Mouse (Mus musculus): ENCODE results near the gene Evx2.

Gene Evx2

GRCm38 (mm10) chr2:74620368-74620767, 39.0 kb downstream of the Evx2 start:
- no peak for DNase-seq (ENCODE audit: low spot score)

- no peak for DNase-seq (ENCODE audit: low spot score)
Observed at GRCm38 (mm10) chr2:74619676-74620246, 39.6 kb downstream of the Evx2 start.

- no peak for DNase-seq (ENCODE audit: low spot score)
Observed at GRCm38 (mm10) chr2:74617706-74618105, 41.7 kb downstream of the Evx2 start.

- no peak for DNase-seq (ENCODE audit: low spot score)
Observed at GRCm38 (mm10) chr2:74611406-74611805, 48.0 kb downstream of the Evx2 start.

- DNase-seq (ENCODE audit: low spot score), result no peak
Observed at GRCm38 (mm10) chr2:74609350-74609749, 50.0 kb downstream of the Evx2 start.

- DNase-seq (ENCODE audit: low spot score), result no peak
Observed at GRCm38 (mm10) chr2:74606087-74606760, 53.1 kb downstream of the Evx2 start.

GRCm38 (mm10) chr2:74604011-74604410, 55.3 kb downstream of the Evx2 start:
- DNase-seq (ENCODE audit: low spot score), result no peak
